Mouse (Mus musculus) brain, embryonic 14.5 days (tissue): ENCODE measurements around the gene Urgcp. TPM values are rescaled to one million over a fixed set of nuclear protein-coding genes. Genes with fewer than 3 reads are reported as not detected.

Source experiments
- DNase-seq: peaks from one replicate; pipeline ENCODE4 v3.0.0-alpha.2; 2011; ENCODE audit warnings: low read depth
- CTCF ChIP-seq: fragments of 200-500 bp; IDR thresholded peaks from 2 replicates; pipeline ENCODE4 v1.5.1; 2012; ENCODE audit warnings: inconsistent platforms, mild to moderate bottlenecking, moderate library complexity, borderline replicate concordance; ENCODE audit not compliant: insufficient read depth, insufficient read length; ENCODE audit errors: extremely low read depth
- POLR2A ChIP-seq: fragments of 200-500 bp; IDR thresholded peaks from 2 replicates; pipeline ENCODE4 v1.6.1; 2012; ENCODE audit warnings: mild to moderate bottlenecking, inconsistent platforms, borderline replicate concordance; ENCODE audit not compliant: poor library complexity, insufficient read depth, insufficient read length, severe bottlenecking; ENCODE audit errors: extremely low read depth
- polyA plus RNA-seq: library from polyadenylated mRNA; depleted of rRNA; stranded (reverse); fragments of >200 nt; gene quantifications from 2 replicates; pipeline ENCODE4 v1.2.3, GENCODE M21; 2012

Gene Urgcp
- polyA plus RNA-seq, 1 experiment, result 25.9 TPM

DNA sequence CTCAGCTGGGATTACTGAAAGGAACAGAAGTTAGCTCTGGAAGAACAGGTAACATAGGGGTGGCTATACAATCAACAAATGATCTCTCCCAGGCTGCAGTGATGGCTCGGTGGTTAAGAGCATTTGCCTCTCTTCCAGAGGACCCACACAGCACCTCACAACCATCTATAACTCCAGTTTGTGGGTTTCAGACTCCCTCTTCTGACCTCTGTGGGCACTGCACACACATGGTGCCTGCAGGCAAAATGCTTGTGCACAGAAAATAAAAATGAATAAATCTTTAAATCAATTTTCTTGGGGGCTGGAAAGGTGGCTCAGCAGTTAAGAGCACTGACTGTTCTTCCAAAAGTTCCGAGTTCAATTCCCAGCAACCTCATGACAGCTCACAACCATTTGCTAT, 16.3 kb upstream of the Urgcp start:
- DNase-seq, result no peak
- TF ChIP-seq CTCF, result peak; percentile 44; the same call in 1 of the 2 replicates
- TF ChIP-seq POLR2A, result no peak

DNA sequence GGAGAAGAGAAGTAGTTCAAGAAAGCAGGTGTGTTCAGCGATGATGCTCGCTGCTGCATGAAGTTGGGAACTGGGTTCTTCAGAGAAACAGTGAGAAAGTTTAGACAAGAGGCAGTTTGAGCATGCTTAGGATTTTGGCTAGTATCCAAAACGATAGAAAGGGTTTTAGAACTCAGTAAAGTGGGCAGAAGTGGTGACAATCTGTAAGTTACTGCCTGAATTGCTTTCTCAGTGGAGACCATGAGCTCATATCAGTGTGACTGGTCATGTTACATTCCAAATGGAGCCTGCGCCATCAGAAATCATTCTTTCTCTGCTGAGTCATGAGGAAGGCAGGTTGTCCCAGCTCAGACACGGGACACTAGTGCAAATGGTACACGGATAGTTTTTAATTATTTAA, 3.8 kb upstream of the Urgcp start:
- DNase-seq, result no peak
- TF ChIP-seq CTCF (no peak), POLR2A (no peak)

DNA sequence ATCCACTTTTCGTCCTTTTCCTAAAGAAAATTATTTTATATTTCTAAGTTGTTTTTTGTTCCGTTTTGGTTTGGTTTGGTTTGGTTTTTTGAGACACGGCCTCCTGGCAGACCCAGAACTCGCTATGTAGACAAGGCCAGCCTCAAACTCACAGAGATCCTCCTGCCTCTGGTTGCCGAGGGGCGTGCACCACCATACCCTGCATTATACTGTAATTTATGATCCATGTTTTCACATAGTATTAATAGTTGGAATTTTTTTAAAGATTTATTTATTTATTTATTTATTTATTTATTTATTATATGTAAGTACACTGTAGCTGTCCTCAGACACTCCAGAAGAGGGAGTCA, 432 bp upstream of the Urgcp start:
- no peak for DNase-seq
- TF ChIP-seq CTCF (no peak), POLR2A (no peak)

GRCm38 (mm10) chr11:5753755-5754154, 8.4 kb downstream of the Urgcp start:
- TF ChIP-seq CTCF (no peak), POLR2A (no peak)

GRCm38 (mm10) chr11:5744951-5745350, 17.2 kb downstream of the Urgcp start:
- TF ChIP-seq POLR2A, result no peak
- TF ChIP-seq CTCF, result no peak
- DNase-seq, result no peak

More at GRCm38 (mm10) chr11:5753755-5754154, 8.4 kb downstream of the Urgcp start:
- DNase-seq, result no peak

- TF ChIP-seq CTCF, result no peak
- TF ChIP-seq POLR2A, result no peak
- no peak for DNase-seq
Observed at GRCm38 (mm10) chr11:5742106-5742505, 20.1 kb downstream of the Urgcp start.

DNA sequence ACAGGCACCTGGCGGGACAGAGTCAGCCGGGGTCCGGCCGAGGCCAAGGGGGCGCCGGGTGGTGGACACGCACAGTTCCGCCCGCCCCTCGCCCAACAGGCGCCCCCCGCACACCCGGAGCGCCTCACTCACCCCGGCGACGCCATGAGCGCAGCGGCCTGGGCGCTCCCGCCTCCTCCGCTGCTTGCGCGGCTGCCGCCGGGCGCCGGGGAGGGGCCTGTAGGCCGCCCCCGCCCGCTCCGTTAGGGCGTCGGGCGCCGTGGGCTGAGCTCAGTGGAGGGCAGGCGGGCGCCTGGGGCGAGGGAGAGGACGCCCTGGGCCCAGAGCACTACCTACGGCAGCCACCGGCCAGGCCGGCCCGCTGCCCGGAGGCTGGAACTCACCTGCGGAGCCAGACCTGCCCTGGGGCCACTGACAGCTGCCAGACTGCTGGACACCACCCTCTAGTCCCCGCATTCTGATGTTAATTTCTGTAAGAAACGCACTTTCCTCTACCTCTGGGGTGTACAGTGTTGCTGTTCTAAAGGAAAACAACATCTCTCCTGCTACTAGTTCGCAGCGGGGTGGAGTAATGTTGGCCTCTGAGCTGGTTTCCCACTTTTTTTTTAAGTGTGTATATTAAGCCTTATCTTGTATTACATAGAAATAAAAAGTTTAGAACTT, 21.1 kb downstream of the Urgcp start:
- peak; percentile 36; the same call in 1 of the 2 replicates for TF ChIP-seq POLR2A
- TF ChIP-seq CTCF, result no peak
- DNase-seq, result peak; percentile 71

DNA sequence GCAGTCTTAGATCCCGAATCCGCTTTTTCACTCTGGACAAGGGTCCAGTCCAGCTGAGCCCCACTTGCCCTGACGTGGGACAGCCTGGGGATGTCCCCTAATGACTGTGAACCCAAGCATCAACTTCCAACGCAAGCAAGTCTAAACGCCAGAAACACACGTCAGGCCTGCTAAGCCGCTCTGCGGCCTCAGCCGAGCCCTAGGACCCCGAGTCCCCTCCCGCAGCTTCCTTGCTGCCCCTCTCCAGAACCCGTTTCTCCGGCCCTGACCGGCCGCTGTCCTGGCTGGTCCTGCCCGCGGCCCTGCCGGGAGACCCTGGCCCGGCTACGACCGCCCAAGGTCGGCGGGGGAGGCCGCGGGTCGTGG, 21.6 kb downstream of the Urgcp start:
- peak; percentile 52 for DNase-seq
- TF ChIP-seq POLR2A (no peak), CTCF (no peak)

GRCm38 (mm10) chr11:5739846-5740245, 22.3 kb downstream of the Urgcp start:
- TF ChIP-seq CTCF, result no peak
- TF ChIP-seq POLR2A, result no peak
- no peak for DNase-seq

DNA sequence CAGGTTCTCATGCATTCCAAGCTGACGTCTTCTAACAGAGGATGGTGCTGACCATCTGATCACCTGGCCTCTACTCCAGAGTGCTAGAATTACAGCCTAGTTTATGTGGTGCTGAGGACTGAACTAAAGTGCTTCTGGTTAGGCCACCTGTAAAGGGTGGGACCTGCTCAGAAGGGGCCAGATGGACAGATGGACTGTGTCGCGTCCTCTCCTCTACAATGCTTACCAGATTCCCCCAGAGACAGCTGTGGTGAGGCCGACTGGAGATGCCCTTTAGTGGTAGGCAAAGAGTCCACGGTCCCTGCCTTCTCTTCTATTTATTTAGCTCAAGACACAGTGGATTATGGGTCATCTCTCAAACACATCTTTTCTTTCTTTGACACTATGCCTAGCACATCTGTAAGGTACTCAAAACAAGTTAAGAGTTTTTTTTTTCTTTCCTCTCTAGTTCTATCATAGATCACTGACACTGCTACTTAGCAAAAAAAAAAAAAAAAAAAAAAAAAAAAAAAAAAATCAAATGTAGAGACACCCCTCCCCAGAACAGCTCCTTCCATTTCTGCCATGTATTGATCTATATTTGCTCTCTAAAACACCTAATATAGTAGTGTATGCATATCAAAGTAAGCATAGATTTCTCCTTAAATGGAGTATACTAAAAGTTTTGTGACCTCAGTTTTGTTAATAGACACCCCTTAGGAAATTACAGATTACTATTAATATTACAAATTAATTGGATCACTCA, 23.1 kb downstream of the Urgcp start:
- TF ChIP-seq CTCF (no peak), POLR2A (no peak)
- no peak for DNase-seq

DNA sequence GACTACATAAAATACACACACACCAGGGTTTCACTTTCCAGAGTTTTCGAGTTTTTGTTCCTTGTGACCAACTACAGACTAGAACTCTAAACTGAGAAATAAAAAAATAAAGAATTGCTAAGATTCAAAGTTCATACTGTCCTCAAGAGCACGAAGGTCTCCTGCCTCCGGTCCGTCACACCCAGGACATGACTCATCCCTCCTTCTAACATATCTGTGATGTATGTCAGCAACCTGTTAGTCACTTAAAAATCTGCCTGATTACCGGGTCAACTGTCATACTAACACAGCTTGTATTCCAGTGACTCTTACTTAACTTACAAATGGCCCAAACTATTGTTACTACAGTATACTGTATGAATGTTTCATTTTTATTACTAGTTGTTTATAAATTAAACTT, 25.0 kb downstream of the Urgcp start:
- no peak for TF ChIP-seq CTCF
- TF ChIP-seq POLR2A, result no peak
- no peak for DNase-seq

DNA sequence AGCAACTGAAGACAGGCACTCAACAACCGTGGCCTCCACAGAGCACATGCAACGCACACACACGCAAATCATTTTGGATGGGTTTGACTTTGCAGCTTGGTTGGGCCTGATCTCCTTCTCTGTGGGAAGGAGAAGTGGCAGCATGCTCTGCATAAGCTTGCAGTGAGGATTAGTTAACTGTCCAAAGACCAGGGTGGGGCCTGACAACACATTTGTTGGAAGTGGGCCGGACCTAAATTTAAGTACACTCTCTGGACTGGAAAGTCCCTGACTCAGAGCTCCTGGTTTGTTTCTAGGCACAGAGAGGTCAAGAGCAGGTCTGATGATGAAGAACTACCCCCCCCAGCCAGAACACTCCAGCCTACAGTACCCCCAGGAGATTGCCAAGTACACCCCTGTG, 27.9 kb downstream of the Urgcp start:
- DNase-seq, result no peak
- TF ChIP-seq POLR2A (no peak), CTCF (no peak)
